Mouse (Mus musculus) hindbrain, embryonic 16.5 days (tissue): ENCODE results near the gene Shank1. TPM values are rescaled to one million over a fixed set of nuclear protein-coding genes. Genes with fewer than 3 reads are reported as not detected.

Experiments used
- ATAC-seq: fragments of 200-750 bp; cut with Nextera tagmentation; 2 replicates; pipeline ENCODE4 v1.8.0; 2017; ENCODE audit warnings: moderate TSS enrichment, moderate library complexity
- H3K27ac ChIP-seq: fragments of 300-500 bp; sonication (generic); 2 replicates; pipeline ENCODE4 v1.5.1; 2014; ENCODE audit warnings: low read depth, mild to moderate bottlenecking, control low read depth, low read length, moderate library complexity
- H3K27me3 ChIP-seq: fragments of 300-500 bp; sonication (generic); replicated peaks from 2 replicates; pipeline ENCODE4 v1.6.1; 2014; ENCODE audit warnings: low read length; ENCODE audit not compliant: control insufficient read depth, insufficient read depth
- H3K36me3 ChIP-seq: fragments of 300-500 bp; sonication (generic); 2 replicates; pipeline ENCODE4 v1.6.1; 2014; ENCODE audit warnings: mild to moderate bottlenecking, low read length, moderate library complexity, mixed read lengths; ENCODE audit not compliant: control insufficient read depth, insufficient read depth
- H3K4me1 ChIP-seq: fragments of 300-500 bp; sonication (generic); 2 replicates; pipeline ENCODE4 v1.6.1; 2014; ENCODE audit warnings: low read depth, low read length; ENCODE audit not compliant: control insufficient read depth, insufficient read depth
- H3K4me2 ChIP-seq: fragments of 300-500 bp; sonication (generic); 2 replicates; pipeline ENCODE4 v1.6.1; 2014; ENCODE audit warnings: mild to moderate bottlenecking, low read length, control low read depth, moderate library complexity
- H3K4me3 ChIP-seq: fragments of 300-500 bp; sonication (generic); 2 replicates; pipeline ENCODE4 v1.5.1; 2014; ENCODE audit warnings: mild to moderate bottlenecking, low read length, control low read depth, moderate library complexity
- H3K9ac ChIP-seq: fragments of 300-500 bp; sonication (generic); 2 replicates; pipeline ENCODE4 v1.6.1; 2014; ENCODE audit warnings: low read depth, mild to moderate bottlenecking, control low read depth, low read length, moderate library complexity
- H3K9me3 ChIP-seq: fragments of 300-500 bp; sonication (generic); 2 replicates; pipeline ENCODE4 v1.6.1; 2014; ENCODE audit warnings: mild to moderate bottlenecking, low read length, moderate library complexity; ENCODE audit not compliant: control insufficient read depth
- WGBS: fragments of 180-500 bp; shearing (Covaris S2); extraction: QIAGEN DNeasy Blood & Tissue Kit; methylation state at CpG from one replicate; pipeline ENCODE4 v1.1.7; 2014; 5-methylcytosine and 5-hydroxymethylcytosine counted together
- polyA plus RNA-seq: library from polyadenylated mRNA; unstranded; fragments of >200 nt; fragmentation: Nextera tagmentation; extraction: Ambion mirVana; gene quantifications from 2 replicates; pipeline ENCODE4 v1.2.1, GENCODE M21; 2015

Gene Shank1
- polyA plus RNA-seq, 1 experiment from 2014 or later, result 33.6 TPM

- ATAC-seq, result no peak
- H3K4me2 ChIP-seq, result no peak overlapping the region
- peaks cover 15% of the 10 kb centered on the region for H3K27me3 ChIP-seq
- H3K27ac ChIP-seq, result no peak overlapping the region
- no peak overlapping the region for H3K9ac ChIP-seq
- WGBS, result 9% methylated on average over 7 of the region's 10 CpGs
- peaks cover 10% of the 10 kb centered on the region; the same call in 1 of the 2 replicates for H3K36me3 ChIP-seq
- no peak overlapping the region for H3K4me3 ChIP-seq
- H3K9me3 ChIP-seq, result no peaks in the 10 kb centered on the region
- peaks cover 14% of the 10 kb centered on the region for H3K4me1 ChIP-seq
Observed at GRCm38 (mm10) chr7:44357531-44357930, 47.5 kb downstream of the Shank1 start.

- ATAC-seq, result no peak
- Histone ChIP-seq H3K9me3 (no peaks in the 10 kb centered on the region), H3K27ac (no peak overlapping the region), H3K4me3 (no peak overlapping the region), H3K4me2 (no peak overlapping the region), H3K27me3 (peaks cover 11% of the 10 kb centered on the region), H3K36me3 (peaks cover 6% of the 10 kb centered on the region; the same call in 1 of the 2 replicates), H3K4me1 (peaks cover 14% of the 10 kb centered on the region), H3K9ac (no peak overlapping the region)
- 14% methylated on average over 5 of the region's 5 CpGs for WGBS
Observed at GRCm38 (mm10) chr7:44358012-44358411, 48.0 kb downstream of the Shank1 start.

GRCm38 (mm10) chr7:44358886-44359654, 49.0 kb downstream of the Shank1 start:
- peak; percentile 14; the same call in 1 of the 2 replicates for ATAC-seq
- H3K4me2 ChIP-seq, result peak overlapping the region; percentile 95
- 2% methylated on average over 23 of the region's 26 CpGs for WGBS
- peaks cover 14% of the 10 kb centered on the region for H3K4me1 ChIP-seq
- peak overlapping the region; percentile 67 for H3K9ac ChIP-seq
- peaks cover 6% of the 10 kb centered on the region; the same call in 1 of the 2 replicates for H3K36me3 ChIP-seq
- H3K4me3 ChIP-seq, result peak overlapping the region; percentile 54
- H3K9me3 ChIP-seq, result no peaks in the 10 kb centered on the region
- peaks cover 4% of the 10 kb centered on the region for H3K27me3 ChIP-seq
- H3K27ac ChIP-seq, result peak overlapping the region; percentile 91

- Histone ChIP-seq H3K9me3 (no peaks in the 10 kb centered on the region), H3K4me3 (peak overlapping the region; percentile 54), H3K4me2 (peak overlapping the region; percentile 95), H3K27me3 (peaks cover 3% of the 10 kb centered on the region; the same call in 1 of the 2 replicates), H3K36me3 (peaks cover 3% of the 10 kb centered on the region; the same call in 1 of the 2 replicates), H3K27ac (peak overlapping the region; percentile 91), H3K9ac (peak overlapping the region; percentile 83), H3K4me1 (peaks cover 14% of the 10 kb centered on the region)
- peak; percentile 85 for ATAC-seq
- under 1% methylated on average over 45 of the region's 54 CpGs for WGBS
Observed at GRCm38 (mm10) chr7:44359908-44360672, 50.0 kb downstream of the Shank1 start.

GRCm38 (mm10) chr7:44360792-44361301, 50.8 kb downstream of the Shank1 start:
- Histone ChIP-seq H3K4me3 (peak overlapping the region; percentile 54), H3K4me2 (peak overlapping the region; percentile 95), H3K36me3 (peaks cover 3% of the 10 kb centered on the region; the same call in 1 of the 2 replicates), H3K27ac (peak overlapping the region; percentile 89), H3K27me3 (peaks cover 3% of the 10 kb centered on the region; the same call in 1 of the 2 replicates), H3K4me1 (peaks cover 14% of the 10 kb centered on the region), H3K9me3 (no peaks in the 10 kb centered on the region), H3K9ac (peak overlapping the region; percentile 83)
- peak; percentile 61 for ATAC-seq
- 7% methylated on average over 21 of the region's 21 CpGs for WGBS

GRCm38 (mm10) chr7:44372678-44373077, 62.6 kb downstream of the Shank1 start:
- Histone ChIP-seq H3K4me2 (no peak overlapping the region), H3K27me3 (no peaks in the 10 kb centered on the region), H3K9ac (no peak overlapping the region), H3K9me3 (no peaks in the 10 kb centered on the region), H3K4me3 (no peak overlapping the region), H3K4me1 (peaks cover 15% of the 10 kb centered on the region), H3K36me3 (no peaks in the 10 kb centered on the region), H3K27ac (no peak overlapping the region)
- ATAC-seq, result no peak
- 93% methylated on average over 8 of the region's 8 CpGs for WGBS

GRCm38 (mm10) chr7:44373460-44373859, 63.4 kb downstream of the Shank1 start:
- peak overlapping the region; percentile 17; the same call in 1 of the 2 replicates for H3K27ac ChIP-seq
- H3K4me2 ChIP-seq, result peak overlapping the region; percentile 94
- H3K9me3 ChIP-seq, result no peaks in the 10 kb centered on the region
- H3K27me3 ChIP-seq, result no peaks in the 10 kb centered on the region
- H3K4me1 ChIP-seq, result peaks cover 15% of the 10 kb centered on the region
- peak overlapping the region; percentile 65 for H3K4me3 ChIP-seq
- H3K36me3 ChIP-seq, result no peaks in the 10 kb centered on the region
- 11% methylated on average over 7 of the region's 7 CpGs for WGBS
- no peak for ATAC-seq
- peak overlapping the region; percentile 54 for H3K9ac ChIP-seq

GRCm38 (mm10) chr7:44373889-44374652, 64.0 kb downstream of the Shank1 start:
- ATAC-seq, result peak; percentile 95
- H3K4me3 ChIP-seq, result peak overlapping the region; percentile 65
- no peaks in the 10 kb centered on the region for H3K36me3 ChIP-seq
- H3K4me2 ChIP-seq, result peak overlapping the region; percentile 94
- peak overlapping the region; percentile 79 for H3K9ac ChIP-seq
- H3K9me3 ChIP-seq, result no peaks in the 10 kb centered on the region
- H3K4me1 ChIP-seq, result peaks cover 15% of the 10 kb centered on the region
- 1% methylated on average over 19 of the region's 19 CpGs for WGBS
- no peaks in the 10 kb centered on the region for H3K27me3 ChIP-seq
- H3K27ac ChIP-seq, result peak overlapping the region; percentile 88
